Mouse (Mus musculus) heart, postnatal 25 days (tissue): Measurements from ENCODE around the gene Ulk3. TPM values are rescaled to one million over a fixed set of nuclear protein-coding genes. Genes with fewer than 3 reads are reported as not detected.

ENCODE experiments used
- DNase-seq: peaks from one replicate; pipeline ENCODE4 v3.0.0; 2022; ENCODE audit warnings: low spot score
- intact Hi-C: fragments of 180-260 bp; cut with DNase I; formaldehyde crosslinking; loops from one replicate; pipeline ENCODE4 v1.15.1; 2025
- total RNA-seq, 2 experiments: library from RNA; stranded (reverse); gene quantifications; 2 replicates each; pipeline ENCODE4 v1.2.3; 2021

Ulk3 gene
- total RNA-seq, 2 experiments from 2014 or later: 6.8 to 8.9 TPM

DNA sequence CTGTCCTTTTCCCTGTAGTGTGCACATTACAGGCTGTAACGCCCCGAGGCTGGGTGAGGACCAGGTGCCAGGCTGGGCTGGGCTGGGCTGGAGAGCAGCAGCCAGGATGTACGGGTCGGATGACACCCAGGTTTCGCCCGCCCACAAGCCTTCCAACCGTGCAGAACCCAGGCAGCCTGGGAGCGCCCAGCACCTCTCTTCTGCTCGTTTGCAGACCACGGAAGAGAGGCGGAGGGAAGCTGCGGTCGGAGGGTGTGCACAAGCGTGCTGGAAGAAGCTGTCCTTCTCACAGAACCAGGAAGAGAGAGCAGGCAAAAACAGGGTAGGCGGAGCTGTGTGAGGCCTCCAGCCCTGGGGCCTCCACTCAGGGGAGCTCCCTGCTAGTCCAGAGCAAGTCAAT, 51.1 kb downstream of the Ulk3 start:
- intact Hi-C loops: loop anchor here (5.0 kb wide), 1 partner anchor 118 kb away; the partner anchor contains the start of gene Cox5a
- peak; percentile 45 for DNase-seq

GRCm38 (mm10) chr9:57641022-57641421, 51.8 kb downstream of the Ulk3 start:
- intact Hi-C loops: loop anchor here (5.0 kb wide), 1 partner anchor 119 kb away; the partner anchor contains the start of gene Cox5a
- DNase-seq: no peak

- no peak for DNase-seq
- intact Hi-C loops: loop anchor here (5.0 kb wide), 1 partner anchor 120 kb away; the partner anchor contains the start of gene Cox5a
Measured at GRCm38 (mm10) chr9:57641775-57642550, 52.7 kb downstream of the Ulk3 start.

- intact Hi-C loops: loop anchor here (5.0 kb wide), 1 partner anchor 121 kb away; the partner anchor contains the start of gene Cox5a
- no peak for DNase-seq
Measured at GRCm38 (mm10) chr9:57643169-57643855, 54.1 kb downstream of the Ulk3 start.

DNA sequence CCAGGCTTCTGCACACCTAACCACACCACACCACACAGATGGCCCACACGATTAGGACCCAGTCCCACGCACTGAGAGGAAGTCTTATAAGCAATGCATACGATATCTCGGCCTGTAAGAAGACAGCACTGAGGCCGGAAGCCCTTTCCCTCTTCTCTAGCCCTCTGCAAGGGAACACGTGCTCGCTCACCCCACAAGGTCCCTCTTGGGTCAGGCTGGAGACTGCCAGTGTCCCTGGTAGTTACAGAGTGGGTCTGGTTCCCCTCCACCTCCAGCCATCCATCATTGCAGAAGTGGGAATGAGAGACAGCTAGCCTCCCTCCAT, 54.6 kb downstream of the Ulk3 start:
- intact Hi-C loops: loop anchor here (5.0 kb wide), 1 partner anchor 122 kb away; the partner anchor contains the start of gene Cox5a
- no peak for DNase-seq

GRCm38 (mm10) chr9:57644442-57644943, 55.2 kb downstream of the Ulk3 start:
- no peak for DNase-seq
- intact Hi-C loops: loop anchor here (5.0 kb wide), 1 partner anchor 122 kb away; the partner anchor contains the start of gene Cox5a

GRCm38 (mm10) chr9:57644944-57645893, 56.0 kb downstream of the Ulk3 start:
- DNase-seq: peak; percentile 91
- intact Hi-C loops: loop anchor here (5.0 kb wide), 1 partner anchor 123 kb away; the partner anchor contains the start of gene Cox5a

Other genes with a start within 250 kb of the Ulk3 start
- 1 to 10 TPM; 7.8 to 8.7 TPM for gene Ppcdc, start 149.3 kb upstream of the Ulk3 start, total RNA-seq
- gene Scamp5, start 121.4 kb upstream of the Ulk3 start, total RNA-seq: 1 to 10 TPM; 4.9 to 5.1 TPM
- 1 to 10 TPM; 1.6 to 2.3 TPM for gene Rpp25, start 85.4 kb upstream of the Ulk3 start, total RNA-seq
- 1,000 to 10,000 TPM; 2,545 to 2,748 TPM for gene Cox5a, start 68.2 kb upstream of the Ulk3 start, total RNA-seq
- gene Fam219b, start 51.9 kb upstream of the Ulk3 start, total RNA-seq: 1 to 10 TPM; 6.7 to 9.3 TPM
- 100 to 1,000 TPM; 160 to 162 TPM for gene Mpi, start 36.7 kb upstream of the Ulk3 start, total RNA-seq
- 10 to 100 TPM; 24.6 to 24.8 TPM for gene Scamp2, start 28.5 kb upstream of the Ulk3 start, total RNA-seq
- gene Cplx3, start 16.8 kb downstream of the Ulk3 start, total RNA-seq: not detected
- gene Lman1l, start 31.3 kb downstream of the Ulk3 start, total RNA-seq: not detected
- 10 to 100 TPM; 23.5 to 27.4 TPM for gene Csk, start 64.2 kb downstream of the Ulk3 start, total RNA-seq
- not detected for gene Cyp1a2, start 94.3 kb downstream of the Ulk3 start, total RNA-seq
- under 1 TPM in 1 of 2 experiments, not detected in 1; 0.08 TPM for gene Cyp1a1, start 98.5 kb downstream of the Ulk3 start, total RNA-seq
- 1 to 10 TPM; 4.9 to 7.0 TPM for gene Edc3, start 119.1 kb downstream of the Ulk3 start, total RNA-seq
- gene Clk3, start 176.4 kb downstream of the Ulk3 start, total RNA-seq: 10 to 100 TPM; 27.6 to 29.2 TPM
- 1 to 10 TPM; 2.9 to 5.7 TPM for gene Arid3b, start 247.3 kb downstream of the Ulk3 start, total RNA-seq